Mouse (Mus musculus): ENCODE results near the gene Exosc8. TPM values are rescaled to one million over a fixed set of nuclear protein-coding genes. Genes with fewer than 3 reads are reported as not detected.

Gene Exosc8
- total RNA-seq, 2 experiments from 2014 or later, result 24.2 to 26.8 TPM

DNA sequence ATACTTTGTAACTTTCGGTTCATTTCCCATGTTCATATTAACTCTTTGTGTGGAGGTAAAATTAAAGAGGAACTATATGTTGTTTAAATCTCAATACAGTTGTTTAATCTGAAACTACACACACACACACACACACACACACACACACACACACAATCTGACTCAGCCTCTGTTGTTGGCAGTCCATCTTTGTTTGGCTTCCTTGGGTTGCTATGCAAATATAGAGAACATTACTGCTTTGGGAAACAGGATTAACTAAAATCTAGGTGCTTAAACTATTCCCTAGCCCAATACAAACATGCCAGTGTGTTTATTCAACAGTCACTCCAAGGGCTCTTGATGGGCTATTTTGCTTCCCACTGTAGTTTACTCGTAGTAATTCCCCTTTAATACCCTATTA is 47.9 kb downstream of the Exosc8 start:
- intact Hi-C loops (cut with DNase I), result loop anchor here (5.0 to 10.0 kb wide), 2 partner anchors 330 to 952 kb away; no protein-coding TSS in a partner anchor

DNA sequence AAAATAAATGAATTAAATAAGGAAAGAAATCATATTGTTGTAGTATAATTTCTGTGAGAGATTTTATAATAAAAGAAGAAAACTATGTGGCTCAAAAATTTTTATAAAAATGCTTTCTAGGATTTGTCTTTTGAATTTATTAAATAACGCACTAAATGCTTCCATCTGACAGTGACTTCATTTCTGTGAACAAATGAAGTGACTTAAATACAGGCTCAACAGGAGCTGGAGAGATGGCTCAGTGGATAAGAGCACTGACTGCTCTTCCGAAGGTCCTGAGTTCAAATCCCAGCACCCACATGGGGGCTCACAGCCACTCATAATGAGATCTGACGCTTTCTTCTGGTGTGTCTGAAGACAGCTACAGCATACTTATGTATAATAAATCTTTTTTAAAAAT is 50.0 kb downstream of the Exosc8 start:
- intact Hi-C loops (cut with DNase I), result loop anchor here (5.0 to 10.0 kb wide), 2 partner anchors 328 to 950 kb away; no protein-coding TSS in a partner anchor
- DNase-seq (ENCODE audit: low spot score in 2 of 2), result no peak

More for the DNA sequence above, 47.9 kb downstream of the Exosc8 start:
- DNase-seq (ENCODE audit: low spot score in 2 of 2), result no peak

DNA sequence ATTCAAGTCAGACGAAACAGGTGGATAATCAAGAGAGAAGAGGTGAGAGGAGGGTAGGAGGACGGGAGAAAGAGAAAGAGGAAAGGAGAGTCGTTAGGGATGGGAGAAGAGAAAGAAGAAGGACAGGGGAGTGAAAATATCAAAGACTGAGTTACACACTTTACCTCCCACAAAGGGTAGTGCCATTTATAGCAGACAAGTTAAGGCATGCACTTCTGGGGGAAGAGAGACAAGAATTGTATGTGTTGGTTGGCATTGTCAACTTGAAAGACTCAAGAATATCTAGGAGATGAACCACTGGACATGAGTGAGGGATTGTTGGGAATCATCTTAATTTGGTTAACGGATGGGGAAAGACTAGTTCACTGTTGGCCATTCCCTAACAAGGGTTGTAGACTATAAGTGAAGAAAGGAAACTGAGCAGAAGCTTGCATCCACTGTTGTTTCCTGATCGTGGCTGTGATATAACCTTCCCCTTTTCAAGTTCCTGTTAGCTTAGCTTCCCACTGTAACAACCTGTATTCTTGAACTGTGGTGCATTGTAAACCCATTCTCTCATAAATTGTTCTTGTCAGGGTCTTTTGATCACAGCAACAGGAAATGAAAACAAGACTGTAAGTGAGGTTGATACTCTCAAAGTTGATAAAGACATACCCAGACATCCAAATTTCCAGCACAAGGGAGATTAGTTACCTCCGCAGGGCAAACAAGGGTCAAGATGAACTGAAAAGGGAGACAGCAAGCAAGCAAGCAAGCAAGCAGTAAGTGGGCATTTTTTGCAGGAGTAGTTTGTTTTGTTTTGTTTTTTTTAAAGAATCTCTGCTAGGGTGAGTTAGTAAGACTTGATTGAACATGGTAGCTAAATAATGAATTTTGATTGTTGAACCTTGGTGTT is 53.6 kb downstream of the Exosc8 start:
- intact Hi-C loops (cut with DNase I), result loop anchor here (10.0 kb wide), 1 partner anchor 947 kb away; no protein-coding TSS in a partner anchor
- DNase-seq (ENCODE audit: low spot score in 2 of 2), result no peak

Other genes starting within 250 kb of the Exosc8 start
- gene Supt20, start 42.6 kb downstream of the Exosc8 start, total RNA-seq (2021), result 10 to 100 TPM; 30.3 to 52.3 TPM
- gene Gm21958, start 21.0 kb downstream of the Exosc8 start, total RNA-seq (2021), result not detected
- 10 to 100 TPM; 17.0 to 19.3 TPM for gene Alg5, start 146 bp upstream of the Exosc8 start, total RNA-seq (2021)
- gene Smad9, start 20.2 kb upstream of the Exosc8 start, total RNA-seq (2021), result 1 to 10 TPM; 7.3 to 8.1 TPM
- gene Rfxap, start 72.4 kb upstream of the Exosc8 start, total RNA-seq (2021), result 10 to 100 TPM; 47.1 to 50.2 TPM
- gene Sertm1, start 180.5 kb upstream of the Exosc8 start, total RNA-seq (2021), result 10 to 100 TPM; 29.6 to 32.5 TPM

All from left cerebral cortex, postnatal 36 days (tissue).